Mouse (Mus musculus) myocyte (in vitro differentiated cells): ENCODE measurements around the gene Cited2. TPM values are rescaled to one million over a fixed set of nuclear protein-coding genes. Genes with fewer than 3 reads are reported as not detected.

Experiments used
- H3K27me3 ChIP-seq: one replicate; pipeline ENCODE4 v1.6.1; 2011; ENCODE audit not compliant: control insufficient read depth, insufficient read depth, insufficient read length
- H3K36me3 ChIP-seq: one replicate; pipeline ENCODE4 v1.6.1; 2011; ENCODE audit not compliant: control insufficient read depth, insufficient read depth
- H3K4me2 ChIP-seq: one replicate; pipeline ENCODE4 v1.6.1; 2011; ENCODE audit warnings: low read depth, control low read depth
- H3K4me3 ChIP-seq: one replicate; pipeline ENCODE4 v1.5.1; 2011; ENCODE audit warnings: mild to moderate bottlenecking, control low read depth, moderate library complexity
- H3K79me2 ChIP-seq: one replicate; pipeline ENCODE4 v1.6.1; 2011; ENCODE audit not compliant: control insufficient read depth, insufficient read depth
- H3ac ChIP-seq: one replicate; pipeline ENCODE4 v1.6.1; 2011; ENCODE audit not compliant: control insufficient read depth, insufficient read length
- CEBPB ChIP-seq: IDR thresholded peaks from 2 replicates; pipeline ENCODE4 v1.6.1; 2011; ENCODE audit warnings: mild to moderate bottlenecking, moderate library complexity; ENCODE audit not compliant: poor library complexity, insufficient read depth, severe bottlenecking
- E2F4 ChIP-seq: IDR thresholded peaks from one replicate; pipeline ENCODE4 v1.6.1; 2011; ENCODE audit warnings: mild to moderate bottlenecking, control low read depth, moderate library complexity; ENCODE audit not compliant: insufficient read depth
- MAX ChIP-seq: IDR thresholded peaks from one replicate; pipeline ENCODE4 v1.6.1; 2011; ENCODE audit warnings: low read depth, mild to moderate bottlenecking, control low read depth
- MYOD1 ChIP-seq, 3 experiments: IDR thresholded peaks; one replicate each; pipeline ENCODE4 v1.6.1; 2011; ENCODE audit warnings: control low read depth in 2 of 3, low read depth in 2 of 3, mild to moderate bottlenecking in 2 of 3, moderate library complexity in 1 of 3; ENCODE audit not compliant: insufficient read length in 2 of 3, control insufficient read depth in 1 of 3
- MYOG ChIP-seq, 3 experiments: IDR thresholded peaks; one replicate each; pipeline ENCODE4 v1.6.1; 2011; ENCODE audit warnings: control low read depth in 2 of 3, low read depth in 2 of 3, mild to moderate bottlenecking in 2 of 3; ENCODE audit not compliant: insufficient read length in 2 of 3, control insufficient read depth in 1 of 3, insufficient read depth in 1 of 3
- POLR2A ChIP-seq: IDR thresholded peaks from one replicate; pipeline ENCODE4 v1.6.1; 2011; ENCODE audit warnings: low read depth, mild to moderate bottlenecking, control low read depth, moderate library complexity; ENCODE audit not compliant: insufficient read length
- POLR2AphosphoS2 ChIP-seq: IDR thresholded peaks from one replicate; pipeline ENCODE4 v1.6.1; 2011; ENCODE audit warnings: low read depth, control low read depth; ENCODE audit not compliant: insufficient read length
- REST ChIP-seq: IDR thresholded peaks from one replicate; pipeline ENCODE4 v1.6.1; 2011; ENCODE audit warnings: mild to moderate bottlenecking, control low read depth, moderate library complexity; ENCODE audit not compliant: insufficient read depth, insufficient read length
- SRF ChIP-seq: IDR thresholded peaks from one replicate; pipeline ENCODE4 v1.6.1; 2011; ENCODE audit warnings: low read depth; ENCODE audit not compliant: control insufficient read depth, insufficient read length
- TCF12 ChIP-seq: IDR thresholded peaks from one replicate; pipeline ENCODE4 v1.6.1; 2011; ENCODE audit warnings: mild to moderate bottlenecking, control low read depth; ENCODE audit not compliant: poor library complexity, insufficient read depth, severe bottlenecking
- TCF3 ChIP-seq: IDR thresholded peaks from one replicate; pipeline ENCODE4 v1.6.1; 2011; ENCODE audit warnings: low read depth, control low read depth; ENCODE audit not compliant: insufficient read length
- USF1 ChIP-seq: IDR thresholded peaks from one replicate; pipeline ENCODE4 v1.6.1; 2011; ENCODE audit warnings: low read depth, mild to moderate bottlenecking, control low read depth, moderate library complexity
- polyA plus RNA-seq: library from polyadenylated mRNA; unstranded; fragments of >200 nt; fragmentation: generic; extraction: Trizol; gene quantifications from one replicate; pipeline ENCODE4 v1.2.1, GENCODE M21; 2012; ENCODE audit warnings: missing spikeins

Gene Cited2
- 70.4 TPM for polyA plus RNA-seq

- peak within 1 kb of the TSS; percentile 86 for H3ac ChIP-seq
- H3K4me2 ChIP-seq: peak within 1 kb of the TSS; percentile 85
- H3K79me2 ChIP-seq: peaks cover 31% of the 10 kb centered on the region
- H3K27me3 ChIP-seq: no peaks in the 10 kb centered on the region
- peaks cover 7% of the 10 kb centered on the region for H3K36me3 ChIP-seq
- peak within 1 kb of the TSS; percentile 78 for H3K4me3 ChIP-seq
- peak; percentile 92 for TF ChIP-seq POLR2AphosphoS2
- no peak for TF ChIP-seq MAX
- TF ChIP-seq REST: no peak
- TF ChIP-seq TCF3: no peak
- TF ChIP-seq USF1: peak; percentile 12
- TF ChIP-seq TCF12: no peak
- peak; percentile 9 to 51 (median 44) for TF ChIP-seq MYOD1 (IDR thresholded peaks at IDR 0.05; ENCODE audit: control insufficient read depth in 1 of 3, insufficient read length in 2 of 3, low read depth in 2 of 3)
- TF ChIP-seq E2F4: peak; percentile 8
- peak; percentile 93 for TF ChIP-seq POLR2A
- TF ChIP-seq MYOG (IDR thresholded peaks at IDR 0.05; ENCODE audit: control insufficient read depth in 1 of 3, insufficient read depth in 1 of 3, insufficient read length in 2 of 3, low read depth in 2 of 3): peak in 2 of 3 experiments; percentile 60 to 71
- TF ChIP-seq SRF: peak; percentile 64
- 0 out of 2 replicates have a peak, but pooled peaks have one; percentile 2 for TF ChIP-seq CEBPB
These were observed at the start of gene Cited2 for GRCm38 (mm10) chr10:17722653-17723410. Gene Cited2 (plus strand): TSS chr10:17723218.

- TF ChIP-seq E2F4 (no peak), TCF12 (no peak), USF1 (no peak), POLR2A (no peak), MYOD1 (IDR thresholded peaks at IDR 0.05; ENCODE audit: control insufficient read depth in 1 of 3, insufficient read length in 2 of 3, low read depth in 2 of 3) (no peak), SRF (no peak), MYOG (IDR thresholded peaks at IDR 0.05; ENCODE audit: control insufficient read depth in 1 of 3, insufficient read depth in 1 of 3, insufficient read length in 2 of 3, low read depth in 2 of 3) (no peak), MAX (no peak), REST (no peak), CEBPB (no peak), POLR2AphosphoS2 (no peak)
- H3K79me2 ChIP-seq: no peaks in the 10 kb centered on the region
- H3K4me3 ChIP-seq: no peak overlapping the region
- H3K27me3 ChIP-seq: no peaks in the 10 kb centered on the region
- no peak overlapping the region for H3K4me2 ChIP-seq
- no peaks in the 10 kb centered on the region for H3K36me3 ChIP-seq
- no peak overlapping the region for H3ac ChIP-seq
These were observed 48.6 kb upstream of the Cited2 start for GRCm38 (mm10) chr10:17674454-17674853.

DNA sequence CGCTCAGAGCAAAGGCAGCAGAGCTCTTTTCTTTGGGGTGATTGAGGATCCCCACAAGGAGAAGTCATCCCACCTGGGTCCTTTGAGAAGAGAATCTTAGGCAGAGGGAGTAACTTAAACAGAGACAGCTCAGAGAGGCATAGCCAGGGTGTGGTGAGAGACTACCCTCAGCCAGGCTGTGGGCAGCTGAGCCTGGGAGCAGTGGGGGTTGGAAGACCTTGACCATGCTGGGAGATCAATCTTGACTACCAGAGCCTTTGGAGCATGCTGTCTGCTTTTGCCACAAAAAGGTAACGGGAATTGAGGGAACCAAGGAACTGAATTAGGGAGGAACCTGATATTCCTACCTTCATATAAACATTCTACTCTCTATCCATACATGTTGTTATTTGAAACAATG, 48.1 kb upstream of the Cited2 start:
- Histone ChIP-seq H3K27me3 (no peaks in the 10 kb centered on the region), H3K36me3 (no peaks in the 10 kb centered on the region), H3ac (no peak overlapping the region), H3K79me2 (no peaks in the 10 kb centered on the region), H3K4me3 (no peak overlapping the region), H3K4me2 (no peak overlapping the region)
- TF ChIP-seq MYOD1 (IDR thresholded peaks at IDR 0.05; ENCODE audit: control insufficient read depth in 1 of 3, insufficient read length in 2 of 3, low read depth in 2 of 3) (no peak), USF1 (no peak), E2F4 (no peak), MYOG (IDR thresholded peaks at IDR 0.05; ENCODE audit: control insufficient read depth in 1 of 3, insufficient read depth in 1 of 3, insufficient read length in 2 of 3, low read depth in 2 of 3) (no peak)

DNA sequence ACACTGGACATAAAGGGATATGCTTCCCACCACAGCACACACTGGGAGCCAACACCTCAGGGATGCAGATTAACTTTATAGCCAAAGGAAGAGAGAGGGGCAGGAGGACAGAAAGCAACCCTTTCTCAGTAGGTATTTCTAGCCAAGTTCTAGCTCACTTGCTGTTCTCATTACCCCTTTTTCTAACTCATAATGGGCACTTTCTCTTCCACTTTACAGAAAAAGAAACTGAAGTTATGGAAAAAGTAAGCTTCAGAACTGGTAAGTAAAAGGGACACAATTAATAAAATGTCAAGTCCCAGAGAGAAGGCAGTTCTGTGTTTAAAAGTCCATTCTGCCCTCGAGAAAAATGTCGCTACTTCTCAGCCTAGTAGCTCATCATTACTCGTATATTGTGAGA, 46.6 kb upstream of the Cited2 start:
- no peaks in the 10 kb centered on the region for H3K79me2 ChIP-seq
- TF ChIP-seq USF1 (no peak), REST (no peak), POLR2AphosphoS2 (no peak), MYOD1 (IDR thresholded peaks at IDR 0.05; ENCODE audit: control insufficient read depth in 1 of 3, insufficient read length in 2 of 3, low read depth in 2 of 3) (no peak), POLR2A (no peak), SRF (no peak), E2F4 (no peak), MAX (no peak), CEBPB (no peak), MYOG (IDR thresholded peaks at IDR 0.05; ENCODE audit: control insufficient read depth in 1 of 3, insufficient read depth in 1 of 3, insufficient read length in 2 of 3, low read depth in 2 of 3) (no peak), TCF3 (no peak), TCF12 (no peak)
- H3K4me2 ChIP-seq: no peak overlapping the region
- no peak overlapping the region for H3ac ChIP-seq
- no peaks in the 10 kb centered on the region for H3K36me3 ChIP-seq
- H3K27me3 ChIP-seq: no peaks in the 10 kb centered on the region
- H3K4me3 ChIP-seq: no peak overlapping the region

DNA sequence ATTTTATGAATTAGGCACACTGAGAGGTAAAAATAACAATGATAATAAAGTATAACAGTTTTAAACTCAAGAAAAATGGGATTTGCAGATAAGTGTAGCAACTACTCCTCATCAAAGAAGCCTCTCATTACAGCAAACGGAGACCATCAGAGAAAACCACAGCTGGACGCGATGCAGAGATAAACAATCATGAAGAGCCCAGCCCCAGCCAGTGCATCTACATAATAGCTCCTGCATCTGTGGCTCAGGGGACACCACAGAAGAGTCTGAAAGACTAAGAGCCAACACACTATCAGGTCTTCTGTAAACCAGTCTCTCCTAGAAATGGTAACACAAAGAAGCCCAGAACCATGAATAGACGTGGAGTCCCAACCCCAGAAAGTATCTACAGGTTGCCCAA, 45.7 kb upstream of the Cited2 start:
- H3K79me2 ChIP-seq: no peaks in the 10 kb centered on the region
- no peaks in the 10 kb centered on the region for H3K36me3 ChIP-seq
- no peaks in the 10 kb centered on the region for H3K27me3 ChIP-seq
- H3K4me2 ChIP-seq: no peak overlapping the region
- TF ChIP-seq POLR2AphosphoS2: no peak
- no peak overlapping the region for H3K4me3 ChIP-seq
- no peak overlapping the region for H3ac ChIP-seq
